Mouse (Mus musculus) hindbrain, embryonic 16.5 days (tissue): ENCODE results near the gene Casp8. TPM values are rescaled to one million over a fixed set of nuclear protein-coding genes. Genes with fewer than 3 reads are reported as not detected.
"Not testable (repeated sequence)": the region's sequence is repeated elsewhere in the genome, so short reads cannot be mapped to it uniquely, and the experiment has no call there.

ENCODE experiments used
- ATAC-seq: fragments of 200-750 bp; cut with Nextera tagmentation; 2 replicates; pipeline ENCODE4 v1.8.0; 2017; ENCODE audit warnings: moderate TSS enrichment, moderate library complexity
- H3K27ac ChIP-seq: fragments of 300-500 bp; sonication (generic); 2 replicates; pipeline ENCODE4 v1.5.1; 2014; ENCODE audit warnings: low read depth, mild to moderate bottlenecking, control low read depth, low read length, moderate library complexity
- H3K27me3 ChIP-seq: fragments of 300-500 bp; sonication (generic); replicated peaks from 2 replicates; pipeline ENCODE4 v1.6.1; 2014; ENCODE audit warnings: low read length; ENCODE audit not compliant: control insufficient read depth, insufficient read depth
- H3K36me3 ChIP-seq: fragments of 300-500 bp; sonication (generic); 2 replicates; pipeline ENCODE4 v1.6.1; 2014; ENCODE audit warnings: mild to moderate bottlenecking, low read length, moderate library complexity, mixed read lengths; ENCODE audit not compliant: control insufficient read depth, insufficient read depth
- H3K4me1 ChIP-seq: fragments of 300-500 bp; sonication (generic); 2 replicates; pipeline ENCODE4 v1.6.1; 2014; ENCODE audit warnings: low read depth, low read length; ENCODE audit not compliant: control insufficient read depth, insufficient read depth
- H3K4me2 ChIP-seq: fragments of 300-500 bp; sonication (generic); 2 replicates; pipeline ENCODE4 v1.6.1; 2014; ENCODE audit warnings: mild to moderate bottlenecking, low read length, control low read depth, moderate library complexity
- H3K4me3 ChIP-seq: fragments of 300-500 bp; sonication (generic); 2 replicates; pipeline ENCODE4 v1.5.1; 2014; ENCODE audit warnings: mild to moderate bottlenecking, low read length, control low read depth, moderate library complexity
- H3K9ac ChIP-seq: fragments of 300-500 bp; sonication (generic); 2 replicates; pipeline ENCODE4 v1.6.1; 2014; ENCODE audit warnings: low read depth, mild to moderate bottlenecking, control low read depth, low read length, moderate library complexity
- H3K9me3 ChIP-seq: fragments of 300-500 bp; sonication (generic); 2 replicates; pipeline ENCODE4 v1.6.1; 2014; ENCODE audit warnings: mild to moderate bottlenecking, low read length, moderate library complexity; ENCODE audit not compliant: control insufficient read depth
- WGBS: fragments of 180-500 bp; shearing (Covaris S2); extraction: QIAGEN DNeasy Blood & Tissue Kit; methylation state at CpG from one replicate; pipeline ENCODE4 v1.1.7; 2014; 5-methylcytosine and 5-hydroxymethylcytosine counted together
- polyA plus RNA-seq: library from polyadenylated mRNA; unstranded; fragments of >200 nt; fragmentation: Nextera tagmentation; extraction: Ambion mirVana; gene quantifications from 2 replicates; pipeline ENCODE4 v1.2.1, GENCODE M21; 2015

Gene Casp8
- polyA plus RNA-seq, 1 experiment from 2014 or later: 6.2 TPM

GRCm38 (mm10) chr1:58826319-58826718 is 31.1 kb downstream of the Casp8 start:
- no peak for ATAC-seq
- Histone ChIP-seq H3K4me2 (no peak overlapping the region), H3K27me3 (no peaks in the 10 kb centered on the region), H3K9ac (no peak overlapping the region), H3K4me1 (no peaks in the 10 kb centered on the region), H3K27ac (no peak overlapping the region), H3K36me3 (no peaks in the 10 kb centered on the region), H3K9me3 (no peaks in the 10 kb centered on the region), H3K4me3 (no peak overlapping the region)
- 80% methylated on average over 3 of the region's 3 CpGs for WGBS

GRCm38 (mm10) chr1:58830741-58831140 is 35.6 kb downstream of the Casp8 start:
- Histone ChIP-seq H3K27ac (no peak overlapping the region), H3K9me3 (no peaks in the 10 kb centered on the region), H3K9ac (no peak overlapping the region), H3K27me3 (no peaks in the 10 kb centered on the region), H3K4me1 (no peaks in the 10 kb centered on the region), H3K4me3 (no peak overlapping the region), H3K36me3 (no peaks in the 10 kb centered on the region), H3K4me2 (no peak overlapping the region)
- no peak for ATAC-seq
- 94% methylated on average over 5 of the region's 5 CpGs for WGBS

- no peaks in the 10 kb centered on the region for H3K27me3 ChIP-seq
- no peaks in the 10 kb centered on the region for H3K9me3 ChIP-seq
- H3K9ac ChIP-seq: no peak overlapping the region
- WGBS: 68% methylated on average over 2 of the region's 2 CpGs
- H3K27ac ChIP-seq: no peak overlapping the region
- H3K4me2 ChIP-seq: no peak overlapping the region
- H3K36me3 ChIP-seq: no peaks in the 10 kb centered on the region
- H3K4me3 ChIP-seq: no peak overlapping the region
- no peaks in the 10 kb centered on the region for H3K4me1 ChIP-seq
- ATAC-seq: no peak
Measured at GRCm38 (mm10) chr1:58832198-58832597, 37.0 kb downstream of the Casp8 start.

- H3K36me3 ChIP-seq, H3K9ac ChIP-seq, ATAC-seq, H3K9me3 ChIP-seq, H3K4me1 ChIP-seq, H3K4me2 ChIP-seq, H3K27ac ChIP-seq, H3K27me3 ChIP-seq, H3K4me3 ChIP-seq: not testable (repeated sequence)
- WGBS: 89% methylated on average over 3 of the region's 3 CpGs
Measured at GRCm38 (mm10) chr1:58856811-58857210, 61.6 kb downstream of the Casp8 start.

GRCm38 (mm10) chr1:58859131-58859530 is 64.0 kb downstream of the Casp8 start:
- 73% methylated on average over 4 of the region's 4 CpGs for WGBS
- H3K9me3 ChIP-seq, ATAC-seq, H3K36me3 ChIP-seq, H3K9ac ChIP-seq, H3K4me2 ChIP-seq, H3K27ac ChIP-seq, H3K27me3 ChIP-seq, H3K4me1 ChIP-seq, H3K4me3 ChIP-seq: not testable (repeated sequence)

- not testable (repeated sequence) for H3K27me3 ChIP-seq, H3K27ac ChIP-seq, H3K36me3 ChIP-seq, ATAC-seq, H3K4me2 ChIP-seq, H3K9me3 ChIP-seq, H3K9ac ChIP-seq, H3K4me1 ChIP-seq, H3K4me3 ChIP-seq
- 76% methylated on average over 13 of the region's 13 CpGs for WGBS
Measured at GRCm38 (mm10) chr1:58859738-58860365, 64.7 kb downstream of the Casp8 start.

- H3K4me2 ChIP-seq, H3K4me3 ChIP-seq, H3K9ac ChIP-seq, H3K27me3 ChIP-seq, H3K36me3 ChIP-seq, ATAC-seq, H3K27ac ChIP-seq, H3K9me3 ChIP-seq, H3K4me1 ChIP-seq: not testable (repeated sequence)
- WGBS: 88% methylated on average over 3 of the region's 3 CpGs
Measured at GRCm38 (mm10) chr1:58860586-58860985, 65.4 kb downstream of the Casp8 start.

- not testable (repeated sequence) for H3K27ac ChIP-seq, H3K4me1 ChIP-seq, H3K4me2 ChIP-seq, H3K9ac ChIP-seq, H3K27me3 ChIP-seq, H3K36me3 ChIP-seq, H3K4me3 ChIP-seq, H3K9me3 ChIP-seq, ATAC-seq
- 89% methylated on average over 3 of the region's 4 CpGs for WGBS
Measured at GRCm38 (mm10) chr1:58876500-58876899, 81.3 kb downstream of the Casp8 start.

GRCm38 (mm10) chr1:58879291-58879690 is 84.1 kb downstream of the Casp8 start:
- WGBS: 82% methylated on average over 2 of the region's 2 CpGs
- H3K4me3 ChIP-seq: not testable (repeated sequence)

GRCm38 (mm10) chr1:58883279-58883678 is 88.1 kb downstream of the Casp8 start:
- not testable (repeated sequence) for H3K9me3 ChIP-seq, H3K27me3 ChIP-seq, H3K36me3 ChIP-seq, H3K4me1 ChIP-seq, H3K4me2 ChIP-seq, H3K27ac ChIP-seq, H3K9ac ChIP-seq, ATAC-seq, H3K4me3 ChIP-seq
- 88% methylated on average over 9 of the region's 9 CpGs for WGBS

More at GRCm38 (mm10) chr1:58879291-58879690, 84.1 kb downstream of the Casp8 start:
- H3K27ac ChIP-seq, H3K9ac ChIP-seq, H3K4me2 ChIP-seq, H3K36me3 ChIP-seq, H3K9me3 ChIP-seq, H3K27me3 ChIP-seq, ATAC-seq, H3K4me1 ChIP-seq: not testable (repeated sequence)
